ENCODE assay signal across 21 mouse cellular contexts in genomic region chr7:44768129-44768528, GRCm38 (mm10). TPM values are rescaled to one million over a fixed set of nuclear protein-coding genes. Genes with fewer than 3 reads are reported as not detected.
A peak's percentile ranks its signal among the peaks of the same experiment; 100 is the strongest.
DNase-seq lines count a peak whose midpoint lies in the region; ATAC-seq lines count a peak whose summit lies in the region.
"Had no signal": no experiment of that assay in that cellular context is flagged by ENCODE, and none has a peak within 500 bp of the region (broad histone marks: within the 10 kb centered on the region; RNA-seq: fewer than 3 reads in every experiment).

No protein-coding gene starts in this region.

- H3K4me3 ChIP-seq in heart, embryonic 10.5 days = no peak overlapping the region
- H3K4me3 ChIP-seq in heart, embryonic 11.5 days (ENCODE audit: low read depth, low read length) = no peak overlapping the region
- H3K4me3 ChIP-seq in liver, embryonic 11.5 days (ENCODE audit: low read depth, low read length) = no peak overlapping the region
- H3K4me3 ChIP-seq: forebrain, embryonic 15.5 days; layer of hippocampus, adult 2 months; limb, embryonic 15.5 days; myocyte had no signal

- peaks cover 81% of the 10 kb centered on the region for H3K36me3 ChIP-seq in heart, embryonic 10.5 days
- peaks cover 9% of the 10 kb centered on the region for H3K36me3 ChIP-seq in heart, embryonic 11.5 days (ENCODE audit: control insufficient read depth, insufficient read depth, low read length)
- peaks cover 19% of the 10 kb centered on the region; the same call in 1 of the 2 replicates for H3K36me3 ChIP-seq in liver, embryonic 11.5 days (ENCODE audit: control insufficient read depth, insufficient read depth, low read length)

- H3K4me1 ChIP-seq in heart, embryonic 10.5 days = no peaks in the 10 kb centered on the region; the same call in 1 of the 2 replicates
- no peaks in the 10 kb centered on the region for H3K4me1 ChIP-seq in heart, embryonic 11.5 days (ENCODE audit: control insufficient read depth, insufficient read depth, low read length)
- H3K4me1 ChIP-seq in liver, embryonic 11.5 days (replicated peaks; ENCODE audit: control insufficient read depth, insufficient read depth, low read length) = peaks cover 20% of the 10 kb centered on the region
- H3K4me1 ChIP-seq: forebrain, embryonic 15.5 days; limb, embryonic 15.5 days had no signal

- 78% methylated on average over 5 of the region's 5 CpGs for WGBS in heart, embryonic 10.5 days
- WGBS in heart, embryonic 11.5 days (ENCODE audit: insufficient replicate concordance) = 73% methylated on average over 5 of the region's 5 CpGs
- 74% methylated on average over 5 of the region's 5 CpGs for WGBS in liver, embryonic 11.5 days

- H3K27me3 ChIP-seq in heart, embryonic 10.5 days (ENCODE audit: insufficient read depth, poor library complexity, severe bottlenecking) = no peaks in the 10 kb centered on the region
- no peaks in the 10 kb centered on the region for H3K27me3 ChIP-seq in heart, embryonic 11.5 days (ENCODE audit: control insufficient read depth, insufficient read depth, low read length)
- H3K27me3 ChIP-seq in liver, embryonic 11.5 days (replicated peaks; ENCODE audit: control insufficient read depth, insufficient read depth, low read length) = no peaks in the 10 kb centered on the region
- H3K27me3 ChIP-seq: forebrain, embryonic 15.5 days; limb, embryonic 15.5 days had no signal

- no peak overlapping the region for H3K27ac ChIP-seq in heart, embryonic 10.5 days
- H3K27ac ChIP-seq in heart, embryonic 11.5 days (ENCODE audit: low read depth, low read length) = no peak overlapping the region
- no peak overlapping the region for H3K27ac ChIP-seq in liver, embryonic 11.5 days (ENCODE audit: low read depth, low read length)
- H3K27ac ChIP-seq: forebrain, embryonic 15.5 days; layer of hippocampus, adult 2 months; limb, embryonic 15.5 days had no signal

- DNase-seq in heart, embryonic 10.5 days (ENCODE audit: low spot score) = peak; percentile 79
- peak; percentile 26 for DNase-seq in ZHBTc4 (ENCODE audit: low read depth, low spot score)
- no peak for DNase-seq in liver, embryonic 11.5 days (ENCODE audit: low spot score)
- no peak for DNase-seq in cerebellum, adult 11-12 months
- no peak for DNase-seq in left cerebral cortex, adult 11 months (ENCODE audit: low spot score)
- DNase-seq: adrenal gland, postnatal 25 days; cerebellum, adult 2 months; gastrocnemius, postnatal 25 days; heart, postnatal 10 days; kidney, adult 2 months; kidney, postnatal 14 days; lung, postnatal 10 days; midbrain, embryonic 14.5 days; right cerebral cortex, postnatal 25 days had no signal

- no peak overlapping the region for H3K9ac ChIP-seq in heart, embryonic 11.5 days (ENCODE audit: low read depth, low read length)
- no peak overlapping the region for H3K9ac ChIP-seq in liver, embryonic 11.5 days (ENCODE audit: low read depth, low read length)
- H3K9ac ChIP-seq: forebrain, embryonic 15.5 days; limb, embryonic 15.5 days had no signal

- H3K4me2 ChIP-seq in heart, embryonic 11.5 days = no peak overlapping the region
- peak overlapping the region; percentile 14; the same call in 1 of the 2 replicates for H3K4me2 ChIP-seq in liver, embryonic 11.5 days
- H3K4me2 ChIP-seq: forebrain, embryonic 15.5 days; limb, embryonic 15.5 days had no signal

- no peaks in the 10 kb centered on the region for H3K9me3 ChIP-seq in heart, embryonic 10.5 days
- no peaks in the 10 kb centered on the region for H3K9me3 ChIP-seq in heart, embryonic 11.5 days (replicated peaks; ENCODE audit: control insufficient read depth, low read length)
- no peaks in the 10 kb centered on the region for H3K9me3 ChIP-seq in liver, embryonic 11.5 days (ENCODE audit: control insufficient read depth, low read length)
- H3K9me3 ChIP-seq: forebrain, embryonic 15.5 days; limb, embryonic 15.5 days had no signal

- no peak for ATAC-seq in heart, embryonic 11.5 days (replicated peaks; ENCODE audit: insufficient number of reproducible peaks, low FRiP score, low TSS enrichment)
- ATAC-seq in liver, embryonic 11.5 days (replicated peaks; ENCODE audit: low FRiP score) = peak; percentile 65
- ATAC-seq in megakaryocyte-erythroid progenitor cell, adult 5-6 weeks (replicated peaks; ENCODE audit: low FRiP score, low TSS enrichment, poor library complexity, severe bottlenecking) = peak; percentile 42
- ATAC-seq in granulocyte monocyte progenitor cell, adult 5-6 weeks (replicated peaks; ENCODE audit: poor library complexity, severe bottlenecking) = no peak
- ATAC-seq: forebrain, embryonic 15.5 days had no signal

RNA-seq across cellular contexts. Expression of gene Zfp473, which starts 17.3 kb away (rescaled TPM):
- 1.8 TPM in 2 replicates for polyA plus RNA-seq in heart, embryonic 10.5 days (2016; fragmentation: Nextera tagmentation; extraction: Ambion mirVana)
- 0.58 and 1.2 TPM in 2 replicates for polyA plus RNA-seq in heart, embryonic 11.5 days (2014; fragmentation: Nextera tagmentation; extraction: Ambion mirVana)
- 2.7 TPM in 2 replicates for polyA plus RNA-seq in liver, embryonic 11.5 days (2014; fragmentation: Nextera tagmentation; extraction: Ambion mirVana)
- total RNA-seq in megakaryocyte-erythroid progenitor cell, adult 5-6 weeks (2014; fragmentation: Nextera tagmentation) = 0.22 and 2.0 TPM in 2 replicates
- 6.5 TPM in 1 of 2 replicates, not detected in the other for total RNA-seq in megakaryocyte-erythroid progenitor cell, adult 5-6 weeks (2017)
- 1.6 and 6.2 TPM in 2 replicates for total RNA-seq in granulocyte monocyte progenitor cell, adult 5-6 weeks (2014; fragmentation: Nextera tagmentation)
- 2.0 and 2.2 TPM in 2 replicates for total RNA-seq in granulocyte monocyte progenitor cell, adult 5-6 weeks (2017)

RNA-seq across cellular contexts. Expression of gene Vrk3, which starts 19.9 kb away (rescaled TPM):
- 34.0 and 35.5 TPM in 2 replicates for polyA plus RNA-seq in heart, embryonic 10.5 days (2016; fragmentation: Nextera tagmentation; extraction: Ambion mirVana)
- 30.6 and 34.1 TPM in 2 replicates for polyA plus RNA-seq in heart, embryonic 11.5 days (2014; fragmentation: Nextera tagmentation; extraction: Ambion mirVana)
- 36.4 and 39.2 TPM in 2 replicates for polyA plus RNA-seq in liver, embryonic 11.5 days (2014; fragmentation: Nextera tagmentation; extraction: Ambion mirVana)
- 34.2 and 43.8 TPM in 2 replicates for total RNA-seq in megakaryocyte-erythroid progenitor cell, adult 5-6 weeks (2014; fragmentation: Nextera tagmentation)
- total RNA-seq in megakaryocyte-erythroid progenitor cell, adult 5-6 weeks (2017) = 51.5 and 81.2 TPM in 2 replicates
- 45.0 and 52.3 TPM in 2 replicates for total RNA-seq in granulocyte monocyte progenitor cell, adult 5-6 weeks (2014; fragmentation: Nextera tagmentation)
- 27.4 and 34.8 TPM in 2 replicates for total RNA-seq in granulocyte monocyte progenitor cell, adult 5-6 weeks (2017)

RNA-seq across cellular contexts. Expression of gene Nup62, which starts 47.8 kb away (rescaled TPM):
- 128 and 132 TPM in 2 replicates for polyA plus RNA-seq in heart, embryonic 10.5 days (2016; fragmentation: Nextera tagmentation; extraction: Ambion mirVana)
- polyA plus RNA-seq in heart, embryonic 11.5 days (2014; fragmentation: Nextera tagmentation; extraction: Ambion mirVana) = 49.0 and 57.5 TPM in 2 replicates
- polyA plus RNA-seq in liver, embryonic 11.5 days (2014; fragmentation: Nextera tagmentation; extraction: Ambion mirVana) = 85.7 and 91.4 TPM in 2 replicates
- total RNA-seq in megakaryocyte-erythroid progenitor cell, adult 5-6 weeks (2014; fragmentation: Nextera tagmentation) = 103 and 109 TPM in 2 replicates
- 167 and 183 TPM in 2 replicates for total RNA-seq in megakaryocyte-erythroid progenitor cell, adult 5-6 weeks (2017)
- total RNA-seq in granulocyte monocyte progenitor cell, adult 5-6 weeks (2014; fragmentation: Nextera tagmentation) = 81.8 and 83.0 TPM in 2 replicates
- 120 and 167 TPM in 2 replicates for total RNA-seq in granulocyte monocyte progenitor cell, adult 5-6 weeks (2017)

RNA-seq across cellular contexts. Expression of gene Il4i1, which starts 48.1 kb away (rescaled TPM):
- polyA plus RNA-seq in heart, embryonic 10.5 days (2016; fragmentation: Nextera tagmentation; extraction: Ambion mirVana) = 0.41 and 1.3 TPM in 2 replicates
- polyA plus RNA-seq in heart, embryonic 11.5 days (2014; fragmentation: Nextera tagmentation; extraction: Ambion mirVana) = 0.14 and 1.2 TPM in 2 replicates
- 1.3 and 2.9 TPM in 2 replicates for polyA plus RNA-seq in liver, embryonic 11.5 days (2014; fragmentation: Nextera tagmentation; extraction: Ambion mirVana)
- total RNA-seq in megakaryocyte-erythroid progenitor cell, adult 5-6 weeks (2014; fragmentation: Nextera tagmentation) = 2.5 and 6.5 TPM in 2 replicates
- 0.76 and 1.7 TPM in 2 replicates for total RNA-seq in megakaryocyte-erythroid progenitor cell, adult 5-6 weeks (2017)
- total RNA-seq in granulocyte monocyte progenitor cell, adult 5-6 weeks (2014; fragmentation: Nextera tagmentation) = 1.2 TPM in 1 of 2 replicates, not detected in the other
- 0.15 and 0.22 TPM in 2 replicates for total RNA-seq in granulocyte monocyte progenitor cell, adult 5-6 weeks (2017)

RNA-seq across cellular contexts. Expression of gene Atf5, which starts 48.3 kb away (rescaled TPM):
- polyA plus RNA-seq in heart, embryonic 10.5 days (2016; fragmentation: Nextera tagmentation; extraction: Ambion mirVana) = 1.7 and 3.3 TPM in 2 replicates
- 1.6 and 1.9 TPM in 2 replicates for polyA plus RNA-seq in heart, embryonic 11.5 days (2014; fragmentation: Nextera tagmentation; extraction: Ambion mirVana)
- polyA plus RNA-seq in liver, embryonic 11.5 days (2014; fragmentation: Nextera tagmentation; extraction: Ambion mirVana) = 3.9 and 4.2 TPM in 2 replicates
- total RNA-seq in megakaryocyte-erythroid progenitor cell, adult 5-6 weeks (2014; fragmentation: Nextera tagmentation) = 3.5 and 6.8 TPM in 2 replicates
- total RNA-seq in megakaryocyte-erythroid progenitor cell, adult 5-6 weeks (2017) = 1.3 and 2.8 TPM in 2 replicates
- total RNA-seq in granulocyte monocyte progenitor cell, adult 5-6 weeks (2014; fragmentation: Nextera tagmentation) = 5.6 and 8.5 TPM in 2 replicates
- total RNA-seq in granulocyte monocyte progenitor cell, adult 5-6 weeks (2017) = 3.8 and 6.8 TPM in 2 replicates

Comparison
In these comparisons a context has a peak if more than half of its experiments do, and no peak if none do; other contexts are left out.
1. DNase-seq: peak in heart, embryonic 10.5 days (single experiment) and ZHBTc4 (single experiment); none in liver, embryonic 11.5 days (single experiment), cerebellum, adult 11-12 months (single experiment) and left cerebral cortex, adult 11 months (single experiment).
2. ATAC-seq: peak in liver, embryonic 11.5 days (single experiment) and megakaryocyte-erythroid progenitor cell, adult 5-6 weeks (single experiment); none in heart, embryonic 11.5 days (single experiment) and granulocyte monocyte progenitor cell, adult 5-6 weeks (single experiment).